Mouse (Mus musculus): ENCODE results near the gene Ubap2l. TPM values are rescaled to one million over a fixed set of nuclear protein-coding genes. Genes with fewer than 3 reads are reported as not detected.
A peak's percentile ranks its signal among the peaks of the same experiment; 100 is the strongest.

Gene Ubap2l
- total and polyA plus RNA-seq, 3 experiments, result 104 to 116 (median 104) TPM

DNA sequence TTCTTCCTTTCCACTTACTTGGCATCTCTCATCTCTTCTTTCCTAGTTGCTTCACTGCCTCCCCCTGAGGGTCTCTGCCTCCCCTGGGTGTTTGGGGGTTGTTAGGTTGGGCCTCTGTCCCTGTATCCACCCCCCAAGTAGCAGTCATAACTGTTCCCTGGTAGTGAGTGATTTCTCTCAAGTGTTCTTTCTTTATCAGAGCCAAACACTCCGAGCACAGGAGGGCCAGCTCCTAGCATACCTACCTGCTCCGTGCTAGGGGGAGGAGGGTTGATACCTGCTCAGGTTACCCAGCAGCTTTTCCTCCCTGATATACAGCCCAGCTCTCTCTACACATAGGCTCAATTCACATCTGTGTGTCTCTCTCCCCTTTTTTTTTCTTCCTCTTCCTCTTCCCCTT lies 36.2 kb upstream of the Ubap2l start:
- no peak overlapping the region for H3K27ac ChIP-seq
- TF ChIP-seq POLR2A (IDR thresholded peaks at IDR 0.05; ENCODE audit: insufficient read depth, low read depth, low read length) (no peak), CTCF (IDR thresholded peaks at IDR 0.05) (no peak), EP300 (IDR thresholded peaks at IDR 0.05; ENCODE audit: insufficient read depth, low read depth, low read length) (no peak)
- H3K4me3 ChIP-seq, result no peak overlapping the region
- intact Hi-C loops (cut with DNase I), result no loop called here
- peaks cover 17% of the 10 kb centered on the region for H3K36me3 ChIP-seq (ENCODE audit: control insufficient read depth, insufficient read depth, low read length)
- WGBS, result 86% methylated on average over 2 of the region's 2 CpGs
- no peak for DNase-seq
- no peaks in the 10 kb centered on the region for H3K27me3 ChIP-seq (ENCODE audit: control insufficient read depth, insufficient read depth, low read length)
- H3K4me1 ChIP-seq (ENCODE audit: control insufficient read depth, insufficient read depth, low read length), result peaks cover 16% of the 10 kb centered on the region
- no peak overlapping the region for H3K9ac ChIP-seq (ENCODE audit: low read depth, low read length)
- H3K79me2 ChIP-seq (replicated peaks; ENCODE audit: control insufficient read depth, insufficient read depth, low read length), result peaks cover 4% of the 10 kb centered on the region

GRCm38 (mm10) chr3:90086068-90086467 lies 33.6 kb upstream of the Ubap2l start:
- 41% methylated on average over 5 of the region's 5 CpGs for WGBS
- Histone ChIP-seq H3K27ac (peak overlapping the region; percentile 43), H3K27me3 (ENCODE audit: control insufficient read depth, insufficient read depth, low read length) (no peaks in the 10 kb centered on the region)

GRCm38 (mm10) chr3:90085281-90085680 lies 32.9 kb upstream of the Ubap2l start:
- Histone ChIP-seq H3K4me3 (no peak overlapping the region; the same call in 1 of the 2 replicates), H3K4me1 (ENCODE audit: control insufficient read depth, insufficient read depth, low read length) (peaks cover 28% of the 10 kb centered on the region), H3K79me2 (replicated peaks; ENCODE audit: control insufficient read depth, insufficient read depth, low read length) (peaks cover 9% of the 10 kb centered on the region), H3K27me3 (ENCODE audit: control insufficient read depth, insufficient read depth, low read length) (no peaks in the 10 kb centered on the region), H3K36me3 (ENCODE audit: control insufficient read depth, insufficient read depth, low read length) (peaks cover 20% of the 10 kb centered on the region), H3K9ac (ENCODE audit: low read depth, low read length) (no peak overlapping the region), H3K27ac (peak overlapping the region; percentile 63)
- 36% methylated on average over 6 of the region's 6 CpGs for WGBS
- DNase-seq, result peak; percentile 44 to 47
- intact Hi-C loops (cut with DNase I), result no loop called here
- TF ChIP-seq POLR2A (IDR thresholded peaks at IDR 0.05; ENCODE audit: insufficient read depth, low read depth, low read length) (no peak), CTCF (IDR thresholded peaks at IDR 0.05) (0 out of 2 replicates have a peak, but pooled peaks have one; percentile 11), EP300 (IDR thresholded peaks at IDR 0.05; ENCODE audit: insufficient read depth, low read depth, low read length) (no peak)

More at GRCm38 (mm10) chr3:90086068-90086467, 33.6 kb upstream of the Ubap2l start:
- no peak overlapping the region for H3K4me3 ChIP-seq
- TF ChIP-seq CTCF (IDR thresholded peaks at IDR 0.05) (no peak), POLR2A (IDR thresholded peaks at IDR 0.05; ENCODE audit: insufficient read depth, low read depth, low read length) (no peak), EP300 (IDR thresholded peaks at IDR 0.05; ENCODE audit: insufficient read depth, low read depth, low read length) (no peak)
- H3K79me2 ChIP-seq (replicated peaks; ENCODE audit: control insufficient read depth, insufficient read depth, low read length), result peaks cover 9% of the 10 kb centered on the region
- no peak for DNase-seq
- no peak overlapping the region for H3K9ac ChIP-seq (ENCODE audit: low read depth, low read length)
- intact Hi-C loops (cut with DNase I), result no loop called here
- H3K4me1 ChIP-seq (ENCODE audit: control insufficient read depth, insufficient read depth, low read length), result peaks cover 28% of the 10 kb centered on the region
- H3K36me3 ChIP-seq (ENCODE audit: control insufficient read depth, insufficient read depth, low read length), result peaks cover 20% of the 10 kb centered on the region

DNA sequence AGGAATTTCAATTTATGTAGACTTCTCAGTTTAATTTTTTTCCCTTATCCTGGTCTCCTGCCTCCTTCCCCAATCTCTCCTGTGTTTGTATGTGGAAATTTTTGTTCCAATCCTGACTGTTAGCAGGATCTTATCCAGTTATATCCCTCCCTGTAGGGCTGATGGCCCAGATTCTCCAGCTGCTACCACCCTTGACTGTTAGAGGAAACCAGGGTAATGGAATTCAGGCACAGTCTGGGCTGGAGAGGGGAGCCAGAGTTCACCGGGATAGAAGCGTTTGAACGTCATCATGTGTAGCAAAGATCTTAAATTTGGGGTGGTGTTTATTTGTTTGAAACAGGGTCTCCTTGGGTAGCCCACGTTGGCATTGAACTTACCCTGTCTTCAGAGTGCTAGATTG lies 32.4 kb upstream of the Ubap2l start:
- Histone ChIP-seq H3K36me3 (ENCODE audit: control insufficient read depth, insufficient read depth, low read length) (peaks cover 20% of the 10 kb centered on the region), H3K4me3 (no peak overlapping the region), H3K79me2 (replicated peaks; ENCODE audit: control insufficient read depth, insufficient read depth, low read length) (peaks cover 9% of the 10 kb centered on the region), H3K27me3 (ENCODE audit: control insufficient read depth, insufficient read depth, low read length) (no peaks in the 10 kb centered on the region), H3K9ac (ENCODE audit: low read depth, low read length) (no peak overlapping the region), H3K27ac (peak overlapping the region; percentile 63), H3K4me1 (ENCODE audit: control insufficient read depth, insufficient read depth, low read length) (peaks cover 28% of the 10 kb centered on the region)
- peak; percentile 32 to 36 for DNase-seq
- TF ChIP-seq POLR2A (IDR thresholded peaks at IDR 0.05; ENCODE audit: insufficient read depth, low read depth, low read length), result no peak
- TF ChIP-seq CTCF (IDR thresholded peaks at IDR 0.05), result no peak
- no peak for TF ChIP-seq EP300 (IDR thresholded peaks at IDR 0.05; ENCODE audit: insufficient read depth, low read depth, low read length)
- 29% methylated on average over 4 of the region's 4 CpGs for WGBS
- intact Hi-C loops (cut with DNase I), result no loop called here

DNA sequence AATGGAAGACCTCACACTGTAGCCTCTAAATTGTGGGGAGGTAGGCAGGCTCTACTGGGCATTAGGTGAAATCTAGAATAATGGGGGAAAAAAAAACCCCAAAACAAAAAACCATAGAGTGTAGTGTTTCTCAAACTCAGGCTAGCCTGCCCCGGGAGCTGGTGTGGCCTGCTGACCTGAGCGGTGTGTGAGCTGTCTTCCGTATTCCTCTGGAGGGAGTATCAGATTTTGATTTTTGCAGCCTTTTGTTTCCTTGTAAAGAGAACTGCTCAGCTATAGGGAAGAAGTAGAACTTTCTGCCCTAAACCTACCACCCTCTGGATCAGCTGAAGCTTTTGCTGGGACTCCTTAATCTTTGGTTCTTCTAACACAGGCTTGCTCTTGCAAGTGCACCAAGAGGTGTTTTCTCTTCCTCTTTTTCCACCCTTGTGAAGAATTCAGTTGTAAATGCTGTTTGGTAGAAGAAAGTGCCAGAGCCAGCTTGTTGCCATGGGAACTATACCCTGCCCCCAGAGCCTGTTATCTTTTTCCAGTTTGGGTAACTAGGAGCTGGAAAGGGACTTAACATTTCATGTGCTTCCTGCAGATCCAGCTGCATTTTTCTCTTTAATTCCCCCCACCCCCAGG lies 31.4 kb upstream of the Ubap2l start:
- peak overlapping the region; percentile 5; the same call in 1 of the 2 replicates for H3K4me3 ChIP-seq
- H3K27me3 ChIP-seq (ENCODE audit: control insufficient read depth, insufficient read depth, low read length), result no peaks in the 10 kb centered on the region
- DNase-seq, result no peak
- intact Hi-C loops (cut with DNase I), result no loop called here
- no peak overlapping the region for H3K9ac ChIP-seq (ENCODE audit: low read depth, low read length)
- 47% methylated on average over 3 of the region's 3 CpGs for WGBS
- peaks cover 30% of the 10 kb centered on the region for H3K4me1 ChIP-seq (ENCODE audit: control insufficient read depth, insufficient read depth, low read length)
- no peak for TF ChIP-seq POLR2A (IDR thresholded peaks at IDR 0.05; ENCODE audit: insufficient read depth, low read depth, low read length)
- TF ChIP-seq CTCF (IDR thresholded peaks at IDR 0.05), result no peak
- no peak for TF ChIP-seq EP300 (IDR thresholded peaks at IDR 0.05; ENCODE audit: insufficient read depth, low read depth, low read length)
- H3K27ac ChIP-seq, result peak overlapping the region; percentile 10; the same call in 1 of the 2 replicates
- peaks cover 20% of the 10 kb centered on the region for H3K36me3 ChIP-seq (ENCODE audit: control insufficient read depth, insufficient read depth, low read length)
- peaks cover 9% of the 10 kb centered on the region for H3K79me2 ChIP-seq (replicated peaks; ENCODE audit: control insufficient read depth, insufficient read depth, low read length)

DNA sequence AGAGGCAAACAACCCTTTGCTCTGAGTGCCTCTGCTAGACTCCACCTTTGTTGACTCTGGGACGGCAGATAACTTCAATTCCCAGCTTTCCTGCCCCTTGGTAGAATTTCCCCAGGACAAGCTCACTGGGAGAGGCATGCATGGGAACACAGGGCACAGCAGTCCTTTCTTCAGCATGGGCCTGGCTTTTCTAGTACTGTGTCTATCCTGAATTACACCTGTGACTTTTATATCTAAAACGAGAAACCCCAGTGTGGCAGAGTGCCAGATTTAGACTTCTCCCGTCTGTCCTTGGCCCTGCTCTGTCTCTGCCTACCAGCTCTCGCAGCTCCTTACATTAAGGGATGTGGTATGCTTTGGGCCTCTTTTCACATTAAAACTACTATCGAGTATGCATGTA lies 30.6 kb upstream of the Ubap2l start:
- no peak overlapping the region for H3K9ac ChIP-seq (ENCODE audit: low read depth, low read length)
- peak overlapping the region; percentile 64; the same call in 1 of the 2 replicates for H3K27ac ChIP-seq
- intact Hi-C loops (cut with DNase I), result no loop called here
- no peak for DNase-seq
- WGBS, result 27% methylated on average over 5 of the region's 5 CpGs
- peaks cover 9% of the 10 kb centered on the region for H3K79me2 ChIP-seq (replicated peaks; ENCODE audit: control insufficient read depth, insufficient read depth, low read length)
- peaks cover 30% of the 10 kb centered on the region for H3K4me1 ChIP-seq (ENCODE audit: control insufficient read depth, insufficient read depth, low read length)
- peak overlapping the region; percentile 5; the same call in 1 of the 2 replicates for H3K4me3 ChIP-seq
- TF ChIP-seq POLR2A (IDR thresholded peaks at IDR 0.05; ENCODE audit: insufficient read depth, low read depth, low read length), result no peak
- no peaks in the 10 kb centered on the region for H3K27me3 ChIP-seq (ENCODE audit: control insufficient read depth, insufficient read depth, low read length)
- H3K36me3 ChIP-seq (ENCODE audit: control insufficient read depth, insufficient read depth, low read length), result peaks cover 20% of the 10 kb centered on the region

Data from heart, adult 2 months (tissue).